Mouse (Mus musculus): Measurements from ENCODE around the gene Cstf2t. TPM values are rescaled to one million over a fixed set of nuclear protein-coding genes. Genes with fewer than 3 reads are reported as not detected.

Gene Cstf2t
- total RNA-seq (2021), result 10 to 100 TPM; 78.1 to 79.4 TPM
- long read RNA-seq, full-length matches to known transcripts, result 174 of 174 reads
- long read RNA-seq, partial matches to known transcripts, result 0 of 174 reads
- long read RNA-seq, other reads (novel, unspliced or antisense), result 0 of 174 reads

- DNase-seq (ENCODE audit: low spot score in 2 of 2), result peak; percentile 99 to 100
These were observed at the start of gene Cstf2t for GRCm38 (mm10) chr19:31082662-31083429. Cstf2t (plus strand) TSS chr19:31082837.

- DNase-seq (ENCODE audit: low spot score in 2 of 2), result no peak
These were observed 43.7 kb upstream of the Cstf2t start for GRCm38 (mm10) chr19:31038951-31039350.

- no peak for DNase-seq (ENCODE audit: low spot score in 2 of 2)
These were observed 41.4 kb upstream of the Cstf2t start for GRCm38 (mm10) chr19:31040948-31041847.

- DNase-seq (ENCODE audit: low spot score in 2 of 2), result no peak
These were observed 36.0 kb upstream of the Cstf2t start for GRCm38 (mm10) chr19:31046601-31047000.

- no peak for DNase-seq (ENCODE audit: low spot score in 2 of 2)
These were observed 17.9 kb upstream of the Cstf2t start for GRCm38 (mm10) chr19:31064740-31065139.

- DNase-seq (ENCODE audit: low spot score in 2 of 2), result no peak
These were observed 17.3 kb upstream of the Cstf2t start for GRCm38 (mm10) chr19:31065206-31065781.

- peak in 1 of 2 experiments; percentile 17 for DNase-seq (ENCODE audit: low spot score in 2 of 2)
These were observed 8.5 kb upstream of the Cstf2t start for GRCm38 (mm10) chr19:31073959-31074716.

- DNase-seq (ENCODE audit: low spot score in 2 of 2), result no peak
These were observed 7.9 kb upstream of the Cstf2t start for GRCm38 (mm10) chr19:31074717-31075063.

GRCm38 (mm10) chr19:31076106-31076505 lies 6.5 kb upstream of the Cstf2t start:
- no peak for DNase-seq (ENCODE audit: low spot score in 2 of 2)

GRCm38 (mm10) chr19:31078241-31078640 lies 4.4 kb upstream of the Cstf2t start:
- DNase-seq (ENCODE audit: low spot score in 2 of 2), result no peak

- no peak for DNase-seq (ENCODE audit: low spot score in 2 of 2)
These were observed 411 bp upstream of the Cstf2t start for GRCm38 (mm10) chr19:31082226-31082625.

- DNase-seq (ENCODE audit: low spot score in 2 of 2), result no peak
These were observed 1.1 kb downstream of the Cstf2t start for GRCm38 (mm10) chr19:31083761-31084160.

GRCm38 (mm10) chr19:31097857-31098256 lies 15.2 kb downstream of the Cstf2t start:
- no peak for DNase-seq (ENCODE audit: low spot score in 2 of 2)

- DNase-seq (ENCODE audit: low spot score in 2 of 2), result no peak
These were observed 16.7 kb downstream of the Cstf2t start for GRCm38 (mm10) chr19:31099369-31099768.

- DNase-seq (ENCODE audit: low spot score in 2 of 2), result no peak
These were observed 22.1 kb downstream of the Cstf2t start for GRCm38 (mm10) chr19:31104764-31105163.

GRCm38 (mm10) chr19:31106036-31106435 lies 23.4 kb downstream of the Cstf2t start:
- DNase-seq (ENCODE audit: low spot score in 2 of 2), result no peak

GRCm38 (mm10) chr19:31106835-31107554 lies 24.4 kb downstream of the Cstf2t start:
- no peak for DNase-seq (ENCODE audit: low spot score in 2 of 2)

- DNase-seq (ENCODE audit: low spot score in 2 of 2), result peak; percentile 7 to 46
These were observed 32.1 kb downstream of the Cstf2t start for GRCm38 (mm10) chr19:31114690-31115089.

- peak in 1 of 2 experiments; percentile 15 for DNase-seq (ENCODE audit: low spot score in 2 of 2)
These were observed 42.0 kb downstream of the Cstf2t start for GRCm38 (mm10) chr19:31124628-31125027.

GRCm38 (mm10) chr19:31132614-31133013 lies 50.0 kb downstream of the Cstf2t start:
- DNase-seq (ENCODE audit: low spot score in 2 of 2), result no peak
